Mouse (Mus musculus) left cerebral cortex, adult 8-10 months (tissue): ENCODE results near the gene Gstp2. TPM values are rescaled to one million over a fixed set of nuclear protein-coding genes. Genes with fewer than 3 reads are reported as not detected.
"Not testable (repeated sequence)": the region's sequence is repeated elsewhere in the genome, so short reads cannot be mapped to it uniquely, and the experiment has no call there.

Source experiments
- DNase-seq, 2 experiments: peaks; one replicate each; pipeline ENCODE4 v3.0.0; 2022; ENCODE audit warnings: low spot score in 2 of 2
- total RNA-seq, 4 experiments: library from RNA; stranded (reverse); gene quantifications; 2 replicates each; pipeline ENCODE4 v1.2.4; 2022

Gstp2 gene
- total RNA-seq, 4 experiments from 2014 or later = 43.0 to 73.3 (median 55.7) TPM

DNA sequence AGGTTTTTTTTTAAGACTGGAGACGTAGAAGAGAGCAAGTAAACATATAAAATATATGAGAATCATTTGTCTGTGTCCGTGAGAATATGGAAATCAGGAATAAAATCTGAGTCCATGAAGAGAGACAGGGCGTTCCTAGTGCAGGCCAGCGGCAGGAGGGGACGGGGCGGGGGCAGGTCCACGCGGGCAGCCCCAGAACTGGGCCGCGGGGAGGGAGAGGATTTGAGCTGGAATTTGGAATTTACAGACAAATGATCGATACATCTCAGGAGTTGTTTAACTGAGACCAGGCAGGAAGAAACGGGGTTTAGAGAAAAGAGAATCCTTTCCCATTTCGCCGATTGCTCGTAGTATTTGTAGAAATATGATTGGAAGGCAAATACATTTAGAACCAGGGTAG lies 24.5 kb upstream of the Gstp2 start:
- no peak for DNase-seq

DNA sequence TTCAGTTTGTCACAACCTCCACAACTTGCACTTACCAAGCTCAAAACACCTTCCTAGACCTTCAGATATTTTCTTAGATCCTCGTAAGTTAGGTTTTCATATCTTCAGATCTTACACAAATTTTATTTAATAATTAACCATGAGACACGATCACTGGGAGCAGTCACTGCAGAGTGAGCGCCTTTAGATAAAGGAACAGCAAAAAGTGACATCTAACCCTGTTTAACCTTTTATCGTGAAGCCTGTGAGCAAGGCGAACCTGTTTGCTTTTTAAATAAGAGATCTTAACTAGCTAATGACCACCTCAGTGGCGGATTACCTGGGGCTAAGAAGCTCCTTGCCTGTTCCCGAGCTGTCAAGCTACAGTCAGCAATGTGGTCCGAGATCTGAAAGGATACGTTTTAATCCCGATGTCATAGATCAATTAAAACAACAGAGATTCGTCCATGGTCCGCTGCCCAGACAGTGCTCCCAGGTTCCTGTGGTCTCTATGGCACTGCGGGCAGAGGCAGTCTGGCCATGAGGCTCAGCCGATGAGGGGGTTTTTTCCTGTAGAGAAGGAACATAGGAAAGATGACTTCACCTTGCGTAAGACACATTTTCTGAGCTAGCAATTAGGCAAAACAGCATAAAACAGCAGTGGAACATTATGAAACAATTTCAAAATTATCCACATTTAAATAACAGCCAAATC lies 23.0 kb upstream of the Gstp2 start:
- no peak for DNase-seq

DNA sequence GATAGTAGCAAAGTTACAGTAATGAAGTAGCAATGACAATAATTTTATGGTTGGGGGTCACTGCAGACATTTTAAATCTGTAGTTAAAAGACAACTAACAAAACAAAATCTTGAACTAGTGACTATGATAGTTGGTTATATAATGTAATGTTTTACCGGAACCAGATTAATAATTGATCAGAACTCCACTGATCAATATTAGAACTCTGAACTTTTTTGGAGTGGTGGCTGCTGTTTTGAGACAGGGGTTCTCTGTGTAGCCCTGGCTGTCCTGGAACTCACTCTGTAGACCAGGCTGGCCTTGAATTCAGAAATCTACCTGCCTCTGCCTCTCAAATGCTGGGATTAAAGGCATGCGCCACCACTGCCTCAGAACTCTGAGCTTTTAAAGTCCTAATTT lies 22.4 kb upstream of the Gstp2 start:
- not testable (repeated sequence) for DNase-seq

DNA sequence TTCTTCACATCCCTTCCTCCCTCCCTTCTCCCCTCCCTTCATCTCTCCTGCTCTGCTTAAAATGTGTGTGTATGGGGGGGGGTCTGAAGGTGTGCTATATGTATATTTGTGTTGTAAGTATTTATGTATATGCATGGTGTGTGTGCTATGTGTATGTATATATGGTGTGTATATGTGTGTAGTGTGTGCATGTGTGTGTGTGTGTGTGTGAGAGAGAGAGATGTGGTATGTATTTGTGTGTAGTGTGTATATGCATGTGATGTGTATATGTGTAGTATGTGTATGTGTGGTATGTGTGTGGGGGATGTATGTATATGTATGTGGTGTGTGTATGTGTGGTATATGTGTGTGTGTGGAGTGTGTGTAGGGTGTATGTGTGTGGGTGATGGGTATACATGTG lies 21.1 kb upstream of the Gstp2 start:
- DNase-seq = no peak

DNA sequence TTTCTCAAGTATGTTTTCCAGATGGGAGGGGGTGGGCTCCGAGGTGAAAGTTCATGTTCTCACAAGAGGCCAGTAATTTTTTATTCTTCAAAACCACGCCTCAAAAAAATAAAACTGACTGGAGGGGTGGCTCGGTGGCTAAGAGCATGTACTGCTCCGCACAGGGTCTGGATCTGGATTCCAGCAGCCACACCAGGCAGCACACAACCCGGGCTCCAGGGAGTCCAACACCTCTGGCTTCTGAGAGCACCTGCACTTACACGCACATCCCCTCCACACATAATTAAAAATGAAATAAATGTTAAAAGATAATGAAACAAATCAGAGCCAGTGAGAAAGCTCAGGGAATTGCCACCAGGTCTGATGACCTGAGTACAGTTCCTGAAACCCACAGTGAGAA lies 20.5 kb upstream of the Gstp2 start:
- no peak for DNase-seq

DNA sequence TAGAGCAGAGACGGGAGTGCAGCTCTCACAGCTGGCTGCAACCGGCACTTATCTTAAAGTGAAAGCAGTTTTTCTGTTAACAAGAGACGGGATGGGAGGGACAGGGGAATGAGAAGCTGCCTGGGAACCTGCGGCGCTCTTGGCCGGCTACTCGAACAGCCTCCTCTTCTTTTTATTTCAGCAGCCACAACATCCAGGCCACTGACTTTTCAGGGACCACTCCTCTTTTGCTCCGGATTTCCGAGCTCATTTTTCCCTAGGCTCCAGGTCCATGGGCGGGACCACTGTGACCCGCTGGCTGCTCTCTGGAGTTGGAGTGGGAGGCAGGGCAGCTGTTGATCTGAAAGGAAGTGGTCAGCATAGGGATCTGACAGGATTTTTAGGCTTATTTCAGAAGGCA lies 18.7 kb upstream of the Gstp2 start:
- not testable (repeated sequence) for DNase-seq

DNA sequence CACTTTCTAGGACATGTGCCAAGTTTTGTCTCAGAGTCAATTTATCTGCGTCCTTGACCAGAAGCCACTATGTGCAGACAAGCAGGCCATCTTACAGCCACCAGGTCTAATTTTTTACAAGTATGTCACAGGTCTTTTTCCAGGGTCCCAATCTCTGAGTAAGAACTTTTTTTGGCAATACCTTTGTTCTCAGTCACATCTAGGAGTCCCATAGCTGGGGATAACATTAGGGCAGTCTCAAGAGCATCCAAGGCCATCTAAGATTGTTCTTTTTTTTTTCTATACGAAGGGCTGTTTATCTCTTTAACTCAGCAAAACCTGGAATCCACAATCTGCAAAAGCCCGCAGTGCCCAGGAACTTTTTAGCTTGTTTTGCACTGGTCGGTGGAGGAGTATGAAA lies 17.5 kb upstream of the Gstp2 start:
- not testable (repeated sequence) for DNase-seq

DNA sequence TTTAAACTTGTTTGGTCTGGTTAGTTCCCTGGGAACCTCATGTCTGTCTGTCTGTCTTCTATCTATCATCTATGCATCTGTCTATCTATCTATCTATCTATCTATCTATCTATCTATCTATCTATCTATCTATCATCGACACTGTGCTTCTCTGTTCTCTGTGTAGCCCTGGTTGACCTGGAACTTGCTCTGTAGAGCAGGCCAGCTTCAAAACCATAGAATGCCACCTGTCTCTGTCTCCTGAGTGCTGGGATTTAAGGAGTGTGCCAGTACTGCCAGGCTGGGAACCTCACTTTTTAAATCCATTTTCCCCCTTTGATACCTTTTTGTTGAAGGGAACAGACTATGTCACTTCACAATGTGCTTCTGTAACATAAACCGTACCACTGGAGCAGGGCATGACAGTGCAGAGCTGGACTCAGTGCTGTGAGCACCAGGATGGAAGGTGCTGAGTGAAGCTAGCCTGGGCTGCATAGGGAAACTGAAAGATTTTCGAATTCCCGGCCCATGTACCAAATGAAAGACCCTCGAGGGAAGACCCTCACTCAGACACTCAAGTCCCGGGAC lies 15.2 kb upstream of the Gstp2 start:
- no peak for DNase-seq

DNA sequence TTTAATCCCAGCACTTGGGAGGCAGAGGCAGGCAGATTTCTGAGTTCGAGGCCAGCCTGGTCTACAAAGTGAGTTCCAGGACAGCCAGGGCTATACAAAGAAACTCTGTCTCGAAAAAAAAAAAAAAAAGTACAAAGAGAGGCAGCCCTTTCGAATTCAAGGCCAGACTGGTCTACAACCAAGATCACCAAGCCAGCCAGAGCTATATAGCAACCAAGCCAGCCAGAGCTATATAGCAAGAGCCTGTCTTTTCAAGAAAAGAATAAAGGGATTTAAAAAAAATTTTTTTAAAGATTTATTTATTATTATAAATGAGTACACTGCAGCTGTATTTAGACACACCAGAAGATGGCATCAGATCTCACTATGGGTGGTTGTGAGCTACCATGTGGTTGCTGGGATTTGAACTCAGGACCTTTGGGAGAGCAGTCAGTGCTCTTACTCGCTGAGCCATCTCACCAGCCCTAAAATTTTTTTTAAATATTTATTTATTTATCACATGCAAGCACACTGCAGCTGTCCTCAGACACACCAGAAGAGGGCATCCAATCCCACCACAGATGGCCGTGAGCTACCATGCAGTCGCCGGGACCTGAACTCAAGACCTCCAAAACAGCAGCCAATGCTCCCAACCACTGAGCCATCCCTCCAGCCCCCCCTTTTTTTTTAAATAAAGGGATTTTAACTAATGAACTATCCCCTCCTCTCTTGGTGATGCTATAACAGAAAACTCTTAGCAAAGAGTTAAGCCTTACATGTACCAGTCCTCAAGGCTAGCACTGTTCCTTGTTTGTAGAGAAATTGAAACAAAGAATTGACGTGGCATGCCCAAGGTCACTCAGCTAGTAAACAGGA lies 14.4 kb upstream of the Gstp2 start:
- not testable (repeated sequence) for DNase-seq

DNA sequence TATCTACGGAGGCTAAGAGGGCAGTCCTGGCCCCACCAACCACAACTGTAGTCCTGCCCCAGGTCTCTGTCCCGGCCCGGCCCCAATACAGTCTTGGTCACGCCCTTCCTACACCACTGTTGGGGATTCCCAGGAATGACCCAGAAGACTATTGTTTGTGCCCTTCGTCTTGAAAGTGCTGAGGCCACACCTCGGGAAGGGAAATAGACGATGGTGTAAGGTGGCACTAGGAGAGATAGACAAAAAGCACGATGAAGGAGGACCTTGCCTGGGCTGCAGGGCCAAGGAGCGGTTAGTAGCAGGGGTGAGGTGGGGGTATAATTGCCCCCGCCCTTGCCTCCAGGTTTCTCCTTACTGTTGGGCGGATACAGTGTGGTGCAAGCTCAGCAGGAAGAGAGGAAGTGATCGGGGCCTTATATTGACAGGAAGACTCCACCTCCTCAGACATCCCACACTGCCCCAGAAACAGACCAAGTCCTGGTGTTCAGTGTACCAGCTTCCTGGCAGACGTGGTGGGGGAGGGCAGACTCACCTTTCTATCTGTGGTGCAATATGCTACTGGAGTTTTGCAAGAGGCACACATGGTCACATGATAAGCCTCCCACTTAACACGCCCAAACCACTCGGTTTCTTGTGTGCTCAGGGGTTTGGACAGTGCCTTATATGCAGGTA lies 13.4 kb upstream of the Gstp2 start, which contains the start of gene Gstp3:
Gene Gstp3, minus strand, starts transcription at position 501 of the 672 bp plus-strand sequence.
- DNase-seq = no peak

DNA sequence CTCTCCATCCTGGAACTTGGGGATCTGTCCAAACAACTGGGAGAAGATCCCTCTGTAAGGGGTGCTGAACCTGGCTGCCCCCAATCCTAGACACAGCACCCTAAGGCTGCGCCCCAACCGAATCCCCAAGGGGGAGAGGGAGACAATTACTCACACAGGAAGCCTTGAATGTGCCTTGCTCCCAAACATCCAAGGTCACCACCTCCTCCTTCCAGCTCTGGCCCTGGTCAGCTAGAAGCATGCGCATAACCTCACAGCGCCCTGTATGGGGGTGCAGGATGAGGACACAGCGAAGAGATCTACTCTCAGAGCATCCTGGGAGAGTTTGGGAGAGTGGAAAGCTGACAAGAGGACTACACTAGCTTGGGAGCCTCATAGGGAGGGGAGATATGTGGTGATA lies 12.8 kb upstream of the Gstp2 start:
- DNase-seq = no peak

DNA sequence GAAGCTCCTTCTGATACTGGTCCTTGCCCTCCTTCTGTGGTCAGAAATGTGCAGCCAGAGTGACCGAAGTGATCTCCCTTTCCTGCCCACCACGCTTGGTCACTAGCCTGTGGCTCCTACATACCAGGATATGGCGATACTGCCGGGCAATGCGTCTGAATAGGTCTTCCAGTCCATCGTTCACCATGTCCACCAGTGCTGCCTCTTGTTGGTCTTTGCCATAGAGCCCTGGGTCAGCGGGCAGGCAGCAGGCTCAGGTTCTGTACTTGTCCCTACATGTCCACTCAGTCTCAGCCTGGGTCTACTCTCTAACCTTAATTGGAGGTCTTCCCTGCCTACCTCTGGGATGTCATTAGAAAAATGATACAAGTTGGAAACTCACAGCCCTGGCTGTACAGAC lies 12.1 kb upstream of the Gstp2 start:
- DNase-seq = no peak

DNA sequence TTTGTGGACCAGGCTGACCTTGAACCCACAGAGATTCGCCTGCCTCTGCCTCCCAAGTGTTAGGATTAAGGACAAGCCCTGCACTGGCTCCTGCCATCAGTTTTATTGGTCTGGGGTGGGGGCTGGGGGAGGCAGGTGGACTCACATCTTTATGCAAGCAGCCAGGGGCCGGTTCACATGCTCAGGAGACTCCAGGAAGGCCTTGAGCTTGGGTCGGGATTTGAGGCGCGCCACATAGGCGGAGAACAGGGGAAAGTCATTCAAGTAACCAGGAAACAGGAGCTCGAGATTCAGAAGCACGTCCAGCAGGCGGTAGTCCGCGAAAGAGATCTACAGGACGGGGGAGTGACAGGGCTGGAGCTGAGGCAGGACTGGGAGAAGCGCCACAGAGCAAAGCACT lies 11.6 kb upstream of the Gstp2 start:
- DNase-seq = no peak

DNA sequence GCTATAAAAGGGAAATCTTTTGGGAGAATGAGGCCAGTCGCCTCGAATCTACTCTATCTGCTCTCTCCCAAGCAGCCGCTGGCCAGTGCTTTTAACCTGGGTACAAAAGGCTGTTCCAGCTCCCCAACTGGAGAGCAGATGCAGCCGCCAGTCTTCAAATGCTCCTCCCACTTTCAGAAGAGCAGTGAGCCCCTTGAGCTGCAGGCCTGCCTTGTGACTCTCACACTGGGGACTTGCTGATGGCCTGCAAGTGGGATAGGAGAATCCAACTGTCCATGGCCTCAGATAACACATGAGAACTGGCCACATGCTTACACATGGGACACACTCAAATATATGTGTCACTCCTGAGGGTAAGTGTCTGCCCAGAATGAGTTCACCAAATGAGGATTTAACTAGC lies 10.9 kb upstream of the Gstp2 start:
- DNase-seq = no peak

DNA sequence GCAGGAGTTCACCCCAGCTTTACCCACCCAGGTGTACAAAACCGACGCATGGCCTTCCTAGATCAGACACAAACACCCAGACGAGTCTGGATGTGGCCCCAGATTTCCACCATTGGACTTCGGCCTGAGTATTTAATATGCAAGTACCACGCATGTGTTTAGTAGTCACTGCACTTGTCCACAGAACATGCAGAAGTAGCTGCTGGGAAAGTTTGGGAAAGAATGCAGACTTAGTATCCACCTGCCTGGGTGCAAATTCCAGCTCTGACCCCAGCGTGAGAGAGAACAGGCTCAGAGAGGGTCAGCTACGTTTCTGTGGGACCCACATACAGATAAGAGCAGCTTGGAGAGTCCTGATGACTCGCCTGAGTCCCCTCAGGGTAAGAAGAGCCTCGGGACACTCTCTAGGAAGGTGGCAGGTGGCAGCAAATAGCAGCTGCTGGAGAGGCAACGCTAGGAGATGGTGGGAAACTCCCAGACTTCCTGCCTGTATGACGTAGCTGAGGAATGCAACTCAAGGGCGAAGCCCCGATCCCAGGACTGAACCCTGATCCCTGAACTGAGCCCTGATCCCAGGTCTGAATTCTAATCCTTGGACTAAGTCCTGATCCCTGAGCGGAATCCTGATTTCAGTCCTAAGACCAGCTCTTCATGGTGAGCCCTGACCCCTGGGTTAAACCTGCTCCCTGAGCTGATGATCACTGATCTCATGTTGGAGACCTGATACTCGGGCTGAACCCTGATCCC lies 10.3 kb upstream of the Gstp2 start:
- no peak for DNase-seq

DNA sequence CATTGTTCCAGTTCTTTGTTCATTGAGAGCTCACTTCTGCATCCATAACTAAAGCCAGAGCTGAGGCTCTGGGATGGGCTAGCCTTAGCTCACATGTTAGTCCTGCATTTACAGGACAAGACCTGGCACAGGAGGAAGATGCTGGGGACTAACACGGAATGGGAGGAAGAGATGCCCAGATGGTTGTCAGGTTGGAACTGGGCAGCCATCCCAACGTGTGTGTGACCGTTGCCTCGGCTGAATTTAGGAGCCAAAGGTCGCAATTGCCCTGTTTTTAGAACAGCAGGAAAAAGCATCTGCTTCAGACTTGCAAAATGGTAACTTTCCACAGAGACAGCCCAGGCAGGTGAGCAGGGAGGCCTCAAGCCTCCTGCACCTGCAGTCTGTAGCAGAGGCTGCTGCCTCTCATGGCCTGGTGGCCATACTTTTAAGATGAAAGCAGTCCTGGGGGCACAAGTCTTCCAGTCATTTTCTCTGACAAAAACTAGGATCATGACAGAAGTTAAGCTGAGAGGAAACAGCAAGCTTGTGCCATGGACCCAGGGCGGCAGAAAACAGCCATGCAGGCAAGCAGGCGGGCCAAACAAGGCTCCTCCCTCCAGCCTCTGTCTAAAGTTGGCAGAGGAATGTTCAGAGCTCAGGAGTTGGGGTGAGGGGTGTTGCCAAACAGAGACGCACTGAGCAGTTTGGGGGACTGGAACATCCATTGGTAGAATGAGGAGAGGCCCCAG lies 9.6 kb upstream of the Gstp2 start:
- DNase-seq = no peak

DNA sequence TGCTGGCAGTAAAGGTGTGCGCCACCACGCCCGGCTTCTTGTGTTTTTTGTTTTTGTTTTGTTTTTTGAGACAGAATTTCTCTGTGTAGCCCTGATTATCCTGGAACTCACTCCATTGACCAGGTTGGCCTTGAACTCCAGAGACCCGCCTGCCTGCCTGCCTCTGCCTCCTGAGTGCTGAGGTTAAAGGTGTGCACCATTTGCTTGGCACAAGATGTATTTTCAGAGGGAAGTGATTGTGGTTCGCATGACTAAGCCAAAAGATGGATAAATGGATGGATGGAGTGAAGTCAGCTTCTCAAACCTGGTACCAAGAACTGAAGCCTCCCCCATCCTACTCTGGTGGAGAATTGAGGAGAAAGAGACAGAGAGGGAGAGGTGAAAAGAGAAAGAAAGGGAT lies 8.8 kb upstream of the Gstp2 start:
- DNase-seq = no peak

DNA sequence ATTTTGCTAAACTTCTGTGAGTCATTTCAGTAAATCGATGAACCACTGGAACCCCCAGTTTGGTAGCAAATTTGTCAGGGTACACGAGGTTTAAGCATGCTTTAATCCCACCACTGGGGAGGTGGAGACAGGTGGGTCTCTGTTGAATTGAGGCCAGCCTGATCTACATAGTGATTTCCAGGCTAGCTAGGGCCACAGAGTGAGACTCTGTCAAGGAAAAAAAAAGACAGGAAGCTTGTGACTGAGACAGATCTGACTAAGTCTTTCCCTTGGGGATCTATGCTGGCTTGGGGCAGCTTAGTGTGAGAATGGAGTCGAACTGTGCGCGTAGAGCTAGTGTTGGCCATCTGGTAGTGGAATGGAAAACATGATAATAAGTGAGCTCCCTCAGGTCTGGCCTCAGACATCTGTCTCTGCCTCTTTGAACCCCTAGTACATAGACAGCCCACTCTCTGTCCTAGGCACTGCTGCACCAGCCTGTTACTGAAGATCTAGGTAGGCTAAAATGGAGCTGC lies 6.8 kb upstream of the Gstp2 start:
- no peak for DNase-seq

DNA sequence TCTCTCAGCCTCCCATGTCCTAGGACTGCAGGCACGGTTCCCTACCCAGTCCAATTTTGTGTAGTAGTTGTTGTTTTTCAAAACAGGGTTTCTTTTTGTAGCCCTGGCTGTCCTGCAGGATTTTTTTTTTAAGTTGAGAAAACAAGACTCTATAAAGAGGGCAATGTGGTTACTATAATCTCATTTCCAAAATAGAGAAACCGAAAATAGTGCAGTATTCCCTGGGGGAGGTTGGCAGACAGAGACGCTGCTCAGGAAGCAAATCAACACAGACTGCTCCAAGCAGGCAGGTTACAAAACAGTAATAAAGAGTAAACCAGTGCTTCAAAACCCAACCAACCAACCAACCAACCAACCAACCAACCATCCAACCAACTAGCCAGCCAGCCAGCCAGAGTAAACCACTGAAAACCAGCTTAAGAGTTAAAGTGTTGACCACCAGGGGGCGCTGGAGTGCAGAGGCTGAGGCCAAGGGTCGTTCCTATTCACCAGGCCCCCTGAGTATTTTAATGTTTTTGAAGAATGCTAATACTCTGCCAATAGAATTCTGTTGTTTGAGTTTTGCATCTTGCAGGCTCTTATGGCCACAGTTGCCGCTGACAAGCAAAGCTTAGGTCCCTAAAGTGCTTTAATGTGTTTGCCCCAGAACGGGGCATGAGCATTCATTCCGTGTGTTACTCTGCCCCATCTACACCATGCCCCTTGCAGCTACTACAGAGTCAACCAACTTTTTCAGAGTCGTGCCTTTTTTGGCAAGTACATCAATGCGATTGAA lies 6.1 kb upstream of the Gstp2 start:
- DNase-seq = no peak

DNA sequence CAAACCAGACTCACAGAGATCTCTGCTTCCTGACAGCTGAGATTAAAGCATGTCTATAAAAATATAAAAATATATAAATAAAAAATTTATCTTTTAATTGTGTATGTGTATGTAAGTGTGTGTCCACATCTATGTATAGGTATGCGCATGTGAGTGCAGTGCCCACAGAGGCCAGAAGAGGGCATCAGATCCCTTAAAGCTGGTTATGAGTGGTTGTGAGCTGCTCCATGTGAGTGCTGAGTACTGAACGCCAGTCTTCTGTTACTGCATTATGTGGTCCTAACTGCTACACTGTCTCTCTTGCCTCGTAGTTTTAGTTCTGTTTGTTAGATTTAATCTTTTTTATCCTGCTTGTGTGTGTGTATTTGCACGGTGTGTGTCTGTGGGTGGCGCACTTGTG lies 5.2 kb upstream of the Gstp2 start:
- DNase-seq = no peak
